Mouse (Mus musculus): ENCODE results near the gene Hs3st3b1. TPM values are rescaled to one million over a fixed set of nuclear protein-coding genes. Genes with fewer than 3 reads are reported as not detected.

Hs3st3b1 gene
- polyA plus RNA-seq, 1 experiment from 2014 or later = 21.1 TPM

DNA sequence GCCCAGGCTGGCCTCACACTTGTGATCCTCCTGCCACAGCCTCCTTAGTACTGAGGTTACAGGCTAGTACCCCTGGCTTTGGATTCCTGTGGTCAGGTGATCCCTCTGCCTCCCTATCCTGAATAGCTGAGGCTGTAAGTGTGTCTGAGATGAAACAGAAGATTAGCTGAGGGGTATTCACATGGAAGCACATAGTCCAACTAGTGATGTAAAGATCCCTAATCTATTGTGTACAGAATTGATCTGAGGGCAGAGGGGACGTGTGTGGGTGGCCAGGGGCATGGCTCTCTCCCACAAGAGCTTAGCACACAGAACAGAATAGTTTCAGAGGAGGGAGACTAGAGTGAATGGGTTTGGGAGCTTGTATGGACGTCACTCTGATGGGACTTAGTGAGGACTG lies 41.8 kb downstream of the Hs3st3b1 start:
- peaks cover 32% of the 10 kb centered on the region for H3K4me1 ChIP-seq (ENCODE audit: insufficient read depth)
- TF ChIP-seq EP300 (IDR thresholded peaks at IDR 0.05; ENCODE audit: low read depth) = peak; percentile 68; the same call in 1 of the 2 replicates
- TF ChIP-seq CTCF (IDR thresholded peaks at IDR 0.05; ENCODE audit: low read depth) = no peak
- H3K27me3 ChIP-seq (ENCODE audit: insufficient read depth, low read length) = no peaks in the 10 kb centered on the region
- H3K9me3 ChIP-seq (ENCODE audit: low read length) = no peaks in the 10 kb centered on the region
- ATAC-seq (peak; percentile 82), DNase-seq (no peak)
- H3K36me3 ChIP-seq (replicated peaks; ENCODE audit: insufficient read depth, low read length) = no peaks in the 10 kb centered on the region; the same call in 1 of the 2 replicates
- H3K9ac ChIP-seq (replicated peaks) = no peak overlapping the region
- H3K27ac ChIP-seq (ENCODE audit: low read depth) = peak overlapping the region; percentile 90
- H3K4me2 ChIP-seq (ENCODE audit: low read depth, low read length) = 0 out of 2 replicates have a peak overlapping the region, but pooled peaks have one; percentile 29
- WGBS (ENCODE audit: insufficient replicate concordance) = 35% methylated on average over 2 of the region's 2 CpGs
- H3K4me3 ChIP-seq (ENCODE audit: low read depth, low read length) = no peak overlapping the region

DNA sequence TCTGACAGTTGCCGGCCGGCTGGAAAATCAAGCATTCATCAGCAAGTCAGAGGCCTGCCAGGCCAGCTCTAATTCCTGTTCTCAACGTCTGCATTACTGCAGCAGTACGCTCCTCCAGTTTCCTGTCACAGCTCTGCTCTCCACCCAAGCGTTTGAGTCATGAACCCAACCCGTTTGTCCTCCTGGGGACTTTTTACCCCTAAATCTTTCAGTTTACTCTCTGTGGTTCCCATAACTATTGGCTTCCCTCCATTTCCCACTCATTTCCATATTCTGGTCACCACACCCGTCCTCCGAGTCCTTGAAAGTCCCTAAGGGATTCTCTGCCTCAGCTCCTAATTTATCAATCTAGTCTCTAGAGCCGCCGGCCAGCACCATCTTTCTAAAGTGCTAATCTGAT lies 42.8 kb downstream of the Hs3st3b1 start:
- ATAC-seq = no peak
- no peak overlapping the region; the same call in 1 of the 2 replicates for H3K9ac ChIP-seq (replicated peaks)
- DNase-seq = no peak
- H3K27ac ChIP-seq (ENCODE audit: low read depth) = peak overlapping the region; percentile 90
- no peaks in the 10 kb centered on the region for H3K9me3 ChIP-seq (ENCODE audit: low read length)
- TF ChIP-seq EP300 (IDR thresholded peaks at IDR 0.05; ENCODE audit: low read depth) = no peak
- no peak for TF ChIP-seq CTCF (IDR thresholded peaks at IDR 0.05; ENCODE audit: low read depth)
- no peaks in the 10 kb centered on the region for H3K27me3 ChIP-seq (ENCODE audit: insufficient read depth, low read length)
- no peaks in the 10 kb centered on the region for H3K36me3 ChIP-seq (replicated peaks; ENCODE audit: insufficient read depth, low read length)
- peaks cover 29% of the 10 kb centered on the region for H3K4me1 ChIP-seq (ENCODE audit: insufficient read depth)
- no peak overlapping the region for H3K4me3 ChIP-seq (ENCODE audit: low read depth, low read length)
- no peak overlapping the region for H3K4me2 ChIP-seq (ENCODE audit: low read depth, low read length)
- 28% methylated on average over 10 of the region's 10 CpGs for whole genome bisulfite sequencing (ENCODE audit: insufficient replicate concordance)

DNA sequence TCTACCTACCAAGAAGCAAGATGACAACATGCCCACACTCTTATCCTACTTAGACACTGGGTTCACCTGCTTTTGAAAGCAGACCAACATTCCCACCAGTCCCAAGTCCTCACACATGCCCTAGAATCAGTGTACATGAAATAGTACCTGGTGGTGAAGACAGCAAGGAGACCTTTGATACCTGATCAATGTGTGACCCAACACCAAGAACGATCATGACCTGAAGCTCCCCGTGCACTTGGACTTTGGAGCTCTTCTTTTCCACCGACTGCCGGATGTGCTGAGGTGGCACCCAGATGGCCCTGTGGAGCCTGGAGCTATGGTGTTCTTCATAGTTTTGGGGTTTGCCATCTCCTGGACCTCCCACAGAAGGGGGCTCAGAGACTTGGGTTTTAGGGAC lies 43.5 kb downstream of the Hs3st3b1 start:
- DNase-seq = peak; percentile 54
- H3K27ac ChIP-seq (ENCODE audit: low read depth) = peak overlapping the region; percentile 90
- no peaks in the 10 kb centered on the region for H3K9me3 ChIP-seq (ENCODE audit: low read length)
- H3K4me3 ChIP-seq (ENCODE audit: low read depth, low read length) = no peak overlapping the region
- peaks cover 29% of the 10 kb centered on the region for H3K4me1 ChIP-seq (ENCODE audit: insufficient read depth)
- TF ChIP-seq CTCF (IDR thresholded peaks at IDR 0.05; ENCODE audit: low read depth) (no peak), EP300 (IDR thresholded peaks at IDR 0.05; ENCODE audit: low read depth) (peak; percentile 85)
- no peaks in the 10 kb centered on the region for H3K27me3 ChIP-seq (ENCODE audit: insufficient read depth, low read length)
- no peaks in the 10 kb centered on the region for H3K36me3 ChIP-seq (replicated peaks; ENCODE audit: insufficient read depth, low read length)
- H3K4me2 ChIP-seq (ENCODE audit: low read depth, low read length) = no peak overlapping the region
- peak; percentile 85 for ATAC-seq
- H3K9ac ChIP-seq (replicated peaks) = no peak overlapping the region
- 65% methylated on average over 4 of the region's 4 CpGs for WGBS (ENCODE audit: insufficient replicate concordance)

DNA sequence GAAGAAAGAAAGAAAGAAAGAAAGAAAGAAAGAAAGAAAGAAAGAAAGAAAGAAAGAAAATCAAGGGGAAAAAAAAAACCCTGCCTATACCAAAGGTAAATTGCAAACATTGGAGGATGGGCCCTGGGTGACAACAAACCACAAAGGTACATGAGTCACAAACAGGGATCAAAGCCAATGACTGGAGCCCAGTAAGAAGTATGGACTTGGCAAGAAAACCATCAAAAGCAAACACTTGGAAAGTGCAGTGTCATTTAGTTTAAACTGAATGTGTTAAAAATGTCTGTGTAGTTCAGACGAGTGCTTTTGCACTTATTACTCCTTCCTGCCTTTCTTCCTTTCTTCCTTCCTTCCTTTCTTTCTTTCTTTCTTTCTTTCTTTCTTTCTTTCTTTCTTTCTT lies 59.3 kb downstream of the Hs3st3b1 start:
- H3K4me2 ChIP-seq (ENCODE audit: low read depth, low read length) = no peak overlapping the region
- no peak overlapping the region for H3K4me3 ChIP-seq (ENCODE audit: low read depth, low read length)
- peak; percentile 21 for DNase-seq
- 27% methylated on average over 1 of the region's 1 CpGs for WGBS (ENCODE audit: insufficient replicate concordance)
- no peaks in the 10 kb centered on the region for H3K36me3 ChIP-seq (replicated peaks; ENCODE audit: insufficient read depth, low read length)
- H3K27ac ChIP-seq (ENCODE audit: low read depth) = peak overlapping the region; percentile 96
- no peak overlapping the region for H3K9ac ChIP-seq (replicated peaks)
- peak; percentile 75 for ATAC-seq
- no peak; the same call in 1 of the 2 replicates for TF ChIP-seq EP300 (IDR thresholded peaks at IDR 0.05; ENCODE audit: low read depth)
- no peak for TF ChIP-seq CTCF (IDR thresholded peaks at IDR 0.05; ENCODE audit: low read depth)
- no peaks in the 10 kb centered on the region for H3K9me3 ChIP-seq (ENCODE audit: low read length)
- no peaks in the 10 kb centered on the region for H3K27me3 ChIP-seq (ENCODE audit: insufficient read depth, low read length)
- H3K4me1 ChIP-seq (ENCODE audit: insufficient read depth) = peaks cover 11% of the 10 kb centered on the region

DNA sequence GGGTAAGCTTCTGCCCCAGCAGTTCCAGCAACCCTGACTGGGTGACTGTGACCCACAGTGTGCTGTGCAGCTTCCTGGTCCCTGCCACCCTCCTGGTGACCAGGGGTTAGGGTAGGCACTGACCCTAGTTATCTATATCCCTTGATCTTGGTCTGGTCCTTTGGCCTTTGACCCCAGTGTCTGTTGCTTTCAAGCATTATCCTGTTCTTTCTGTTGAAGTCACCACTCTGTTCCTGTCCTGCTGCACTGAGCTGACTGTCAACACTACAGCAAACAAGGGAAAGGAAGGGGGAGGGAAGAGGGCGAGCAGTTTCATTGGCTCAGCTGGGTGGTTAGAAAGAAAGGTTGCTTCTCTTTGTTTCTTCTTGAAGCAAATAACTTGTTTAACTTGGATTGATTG lies 60.1 kb downstream of the Hs3st3b1 start:
- H3K9ac ChIP-seq (replicated peaks) = no peak overlapping the region
- H3K27me3 ChIP-seq (ENCODE audit: insufficient read depth, low read length) = no peaks in the 10 kb centered on the region
- H3K9me3 ChIP-seq (ENCODE audit: low read length) = no peaks in the 10 kb centered on the region
- peaks cover 11% of the 10 kb centered on the region for H3K4me1 ChIP-seq (ENCODE audit: insufficient read depth)
- ATAC-seq (peak; percentile 89), DNase-seq (peak; percentile 46)
- no peak overlapping the region for H3K4me2 ChIP-seq (ENCODE audit: low read depth, low read length)
- 13% methylated on average over 1 of the region's 1 CpGs for WGBS (ENCODE audit: insufficient replicate concordance)
- H3K36me3 ChIP-seq (replicated peaks; ENCODE audit: insufficient read depth, low read length) = no peaks in the 10 kb centered on the region
- H3K27ac ChIP-seq (ENCODE audit: low read depth) = peak overlapping the region; percentile 96
- TF ChIP-seq EP300 (IDR thresholded peaks at IDR 0.05; ENCODE audit: low read depth) = peak; percentile 83
- no peak for TF ChIP-seq CTCF (IDR thresholded peaks at IDR 0.05; ENCODE audit: low read depth)
- H3K4me3 ChIP-seq (ENCODE audit: low read depth, low read length) = no peak overlapping the region

DNA sequence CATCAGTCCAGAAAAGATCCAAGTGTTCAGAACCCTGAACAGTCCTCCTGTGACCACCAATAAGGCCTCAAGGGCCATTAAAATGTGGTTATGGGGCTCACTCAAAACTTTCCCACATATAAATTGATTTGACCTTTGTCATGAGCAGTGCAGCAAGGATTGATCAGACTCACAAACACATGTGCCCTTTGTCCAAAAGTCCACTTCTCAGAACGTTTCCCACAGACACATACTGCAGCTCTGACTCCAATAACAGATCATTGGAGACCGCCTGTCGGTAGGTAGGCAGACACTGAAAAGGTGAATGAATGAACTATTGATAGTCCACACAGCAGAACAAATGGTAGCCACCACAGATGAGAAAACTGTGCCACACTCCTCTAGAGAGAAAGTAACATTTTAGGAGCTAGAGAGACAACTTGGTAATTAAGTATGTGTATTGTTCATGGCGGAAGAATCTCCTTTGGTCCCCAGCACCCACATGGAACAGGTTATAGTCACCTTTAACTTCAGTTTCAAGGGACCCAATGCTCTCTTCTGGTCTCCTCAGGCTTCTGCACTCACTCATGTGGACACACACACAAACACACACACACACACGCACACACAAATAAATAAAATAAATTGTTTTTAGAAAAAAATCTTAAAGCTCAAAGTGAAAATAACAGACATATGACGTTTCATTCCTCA lies 70.9 kb downstream of the Hs3st3b1 start:
- ATAC-seq (peak; percentile 100), DNase-seq (peak; percentile 20)
- 0 out of 2 replicates have a peak, but pooled peaks cover 3% of the 10 kb centered on the region for H3K4me1 ChIP-seq (ENCODE audit: insufficient read depth)
- H3K27ac ChIP-seq (ENCODE audit: low read depth) = peak overlapping the region; percentile 81
- no peaks in the 10 kb centered on the region for H3K27me3 ChIP-seq (ENCODE audit: insufficient read depth, low read length)
- no peak overlapping the region for H3K9ac ChIP-seq (replicated peaks)
- no peak overlapping the region for H3K4me3 ChIP-seq (ENCODE audit: low read depth, low read length)
- no peaks in the 10 kb centered on the region for H3K36me3 ChIP-seq (replicated peaks; ENCODE audit: insufficient read depth, low read length)
- H3K4me2 ChIP-seq (ENCODE audit: low read depth, low read length) = no peak overlapping the region
- H3K9me3 ChIP-seq (ENCODE audit: low read length) = no peaks in the 10 kb centered on the region
- WGBS (ENCODE audit: insufficient replicate concordance) = 69% methylated on average over 6 of the region's 6 CpGs
- TF ChIP-seq CTCF (IDR thresholded peaks at IDR 0.05; ENCODE audit: low read depth) (peak; percentile 19; the same call in 1 of the 2 replicates), EP300 (IDR thresholded peaks at IDR 0.05; ENCODE audit: low read depth) (peak; percentile 45; the same call in 1 of the 2 replicates)
